Mouse (Mus musculus): Measurements from ENCODE around the gene 1700029P11Rik. TPM values are rescaled to one million over a fixed set of nuclear protein-coding genes. Genes with fewer than 3 reads are reported as not detected.

Gene 1700029P11Rik
- polyA plus RNA-seq, 1 experiment: not detected

Other genes with a start within 250 kb of the 1700029P11Rik start
- gene Zc3h7b, start 235.5 kb upstream of the 1700029P11Rik start, polyA plus RNA-seq (2012; rRNA removed): 9.4 and 11.6 TPM in 2 replicates
- 42.1 and 45.6 TPM in 2 replicates for gene Rangap1, start 235.0 kb upstream of the 1700029P11Rik start, polyA plus RNA-seq (2012; rRNA removed)
- gene Tef, start 178.1 kb upstream of the 1700029P11Rik start, polyA plus RNA-seq (2012; rRNA removed): 5.9 and 11.3 TPM in 2 replicates
- gene Tob2, start 121.7 kb upstream of the 1700029P11Rik start, polyA plus RNA-seq (2012; rRNA removed): 16.5 and 29.7 TPM in 2 replicates
- gene Phf5a, start 108.6 kb upstream of the 1700029P11Rik start, polyA plus RNA-seq (2012; rRNA removed): 69.4 and 87.1 TPM in 2 replicates
- 327 and 443 TPM in 2 replicates for gene Aco2, start 108.2 kb upstream of the 1700029P11Rik start, polyA plus RNA-seq (2012; rRNA removed)
- 8.6 and 10.1 TPM in 2 replicates for gene Polr3h, start 54.3 kb upstream of the 1700029P11Rik start, polyA plus RNA-seq (2012; rRNA removed)
- gene Csdc2, start 43.8 kb upstream of the 1700029P11Rik start, polyA plus RNA-seq (2012; rRNA removed): 2.0 and 2.8 TPM in 2 replicates
- gene Pmm1, start 19.6 kb upstream of the 1700029P11Rik start, polyA plus RNA-seq (2012; rRNA removed): 14.3 and 16.1 TPM in 2 replicates
- 16.8 and 18.9 TPM in 2 replicates for gene Xrcc6, start 7.3 kb downstream of the 1700029P11Rik start, polyA plus RNA-seq (2012; rRNA removed)
- 24.4 and 29.8 TPM in 2 replicates for gene Desi1, start 53.3 kb downstream of the 1700029P11Rik start, polyA plus RNA-seq (2012; rRNA removed)
- gene Snu13, start 67.1 kb downstream of the 1700029P11Rik start, polyA plus RNA-seq (2012; rRNA removed): 57.3 and 58.4 TPM in 2 replicates
- gene 4930407I10Rik, start 78.6 kb downstream of the 1700029P11Rik start, polyA plus RNA-seq (2012; rRNA removed): not detected in 2 replicates
- 0.07 and 0.09 TPM in 2 replicates for gene Mei1, start 89.5 kb downstream of the 1700029P11Rik start, polyA plus RNA-seq (2012; rRNA removed)
- gene Ccdc134, start 147.4 kb downstream of the 1700029P11Rik start, polyA plus RNA-seq (2012; rRNA removed): 18.0 and 18.4 TPM in 2 replicates
- 113 and 136 TPM in 2 replicates for gene Srebf2, start 166.6 kb downstream of the 1700029P11Rik start, polyA plus RNA-seq (2012; rRNA removed)
- 1.0 and 1.7 TPM in 2 replicates for gene Shisa8, start 232.3 kb downstream of the 1700029P11Rik start, polyA plus RNA-seq (2012; rRNA removed)
- 10.2 and 12.1 TPM in 2 replicates for gene Tnfrsf13c, start 243.8 kb downstream of the 1700029P11Rik start, polyA plus RNA-seq (2012; rRNA removed)